Mouse (Mus musculus) heart, postnatal 25 days (tissue): ENCODE measurements around the gene Fam107a. TPM values are rescaled to one million over a fixed set of nuclear protein-coding genes. Genes with fewer than 3 reads are reported as not detected.

Experiments
- DNase-seq: peaks from one replicate; pipeline ENCODE4 v3.0.0; 2022; ENCODE audit warnings: low spot score
- intact Hi-C: fragments of 180-260 bp; cut with DNase I; formaldehyde crosslinking; loops from one replicate; pipeline ENCODE4 v1.15.1; 2025
- total RNA-seq, 2 experiments: library from RNA; stranded (reverse); gene quantifications; 2 replicates each; pipeline ENCODE4 v1.2.3; 2021

Gene Fam107a
- total RNA-seq, result 10 to 100 TPM in 1 of 2 experiments, 1 to 10 TPM in 1; 4.8 to 10.6 TPM

DNA sequence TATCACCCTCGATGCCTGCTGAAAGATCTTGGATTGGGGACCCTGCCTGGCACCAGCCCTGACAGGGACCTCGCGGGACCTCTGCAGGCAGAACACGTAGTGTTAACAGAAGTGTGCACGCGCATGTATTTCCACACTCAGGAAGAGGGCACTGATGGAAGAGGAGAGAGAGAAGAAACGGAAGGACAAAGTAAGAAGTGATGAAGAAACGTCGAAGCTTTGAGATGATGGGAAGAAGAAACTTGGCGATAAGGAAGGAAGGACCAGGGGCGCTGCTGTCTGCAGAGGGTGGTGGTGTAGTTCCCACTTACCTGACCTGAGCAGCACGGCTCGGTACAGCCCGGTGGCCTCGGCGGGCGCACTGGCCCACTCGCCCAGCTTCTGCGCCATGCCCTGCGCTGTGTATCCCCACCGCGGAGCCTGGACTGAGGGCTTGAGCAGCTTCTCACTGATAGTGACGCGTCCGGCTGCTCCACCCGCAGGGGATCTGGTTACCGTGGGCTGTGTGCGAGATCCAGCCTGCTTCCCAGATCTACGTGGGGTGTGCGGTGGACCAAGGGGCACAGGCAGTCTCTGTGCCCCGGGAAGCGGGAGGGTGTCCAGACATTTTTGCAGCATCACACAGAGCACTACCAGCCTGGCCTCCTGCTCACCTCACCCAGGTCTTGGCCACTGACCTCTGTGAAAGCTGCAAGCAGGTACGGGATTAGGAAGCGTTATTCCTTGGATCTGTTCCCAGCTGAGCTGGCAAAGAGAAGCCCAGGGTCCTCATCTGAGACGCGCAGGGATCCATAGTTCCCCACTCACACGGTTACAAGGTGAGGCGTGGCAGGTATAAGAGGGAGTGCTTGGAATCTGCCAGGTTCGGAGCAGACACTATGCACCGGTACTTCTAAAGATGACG is at the start of gene Fam107a:
Gene Fam107a (minus strand): TSS at position 830 of the 904 bp plus-strand sequence.
- no peak for DNase-seq
- intact Hi-C loops, result loop anchor here (10.0 kb wide), 1 partner anchor 223 kb away; the partner anchor contains the start of gene Pxk

DNA sequence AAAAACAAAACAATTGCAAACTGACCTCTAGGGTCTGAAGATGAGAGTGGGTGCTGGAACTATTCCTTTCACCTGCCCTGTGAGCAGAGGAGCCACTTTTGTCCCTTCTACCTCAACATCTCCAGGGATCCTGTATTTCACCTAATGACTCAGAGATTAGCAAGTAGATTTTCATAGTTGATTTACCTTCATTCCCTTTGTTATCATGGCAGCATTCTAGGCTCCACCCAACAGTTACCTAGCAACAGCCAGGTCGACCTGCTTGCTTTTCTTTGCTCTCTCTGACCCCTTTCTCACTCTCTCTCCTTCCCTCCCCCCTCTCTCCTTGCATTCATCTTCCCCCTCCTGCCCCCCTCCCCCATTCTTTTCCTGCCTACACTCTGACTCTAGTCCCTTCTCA is 49.3 kb upstream of the Fam107a start:
- intact Hi-C loops, result no loop called here
- no peak for DNase-seq

DNA sequence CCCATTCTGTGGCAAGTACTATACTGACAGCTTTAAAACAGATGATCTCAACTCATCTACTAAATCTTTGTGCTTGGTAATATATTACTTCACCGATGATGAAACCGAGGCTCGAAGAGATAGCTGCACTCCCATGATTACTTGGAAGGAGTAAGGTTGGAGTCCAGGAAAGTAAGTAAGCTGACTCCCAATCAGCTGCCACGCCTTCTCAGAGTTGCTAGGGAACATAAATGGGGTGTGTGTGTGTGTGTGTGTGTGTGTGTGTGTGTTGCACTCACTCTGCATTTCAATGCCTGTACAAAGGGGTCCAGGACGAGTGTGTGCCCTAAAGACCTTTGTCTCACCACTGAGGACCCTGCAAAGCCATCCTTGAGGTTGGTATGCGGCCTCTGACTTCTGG is 48.0 kb upstream of the Fam107a start:
- intact Hi-C loops, result no loop called here
- no peak for DNase-seq

DNA sequence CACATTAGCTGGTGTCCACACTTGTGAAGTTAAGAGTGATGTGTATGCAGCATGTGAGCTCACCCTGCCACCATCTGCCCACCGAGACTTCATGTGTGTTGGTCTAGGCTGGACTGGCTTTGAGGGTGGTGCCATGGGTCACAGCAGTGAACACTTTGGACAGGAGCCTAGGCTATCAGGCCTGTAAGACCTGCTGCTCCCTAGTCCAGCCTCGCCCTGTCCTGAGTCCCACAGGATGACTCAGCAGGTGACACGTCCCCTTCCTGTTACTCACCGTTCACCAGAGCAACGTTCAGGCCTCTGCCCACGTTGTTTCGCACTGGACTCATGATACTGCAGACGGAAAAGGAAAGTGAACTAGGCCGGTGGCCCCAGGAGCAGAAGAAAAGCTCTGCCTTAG is 39.0 kb upstream of the Fam107a start:
- DNase-seq, result no peak
- intact Hi-C loops, result loop anchor here (5.0 kb wide), 2 partner anchors 100 to 1035 kb away; no protein-coding TSS in a partner anchor

DNA sequence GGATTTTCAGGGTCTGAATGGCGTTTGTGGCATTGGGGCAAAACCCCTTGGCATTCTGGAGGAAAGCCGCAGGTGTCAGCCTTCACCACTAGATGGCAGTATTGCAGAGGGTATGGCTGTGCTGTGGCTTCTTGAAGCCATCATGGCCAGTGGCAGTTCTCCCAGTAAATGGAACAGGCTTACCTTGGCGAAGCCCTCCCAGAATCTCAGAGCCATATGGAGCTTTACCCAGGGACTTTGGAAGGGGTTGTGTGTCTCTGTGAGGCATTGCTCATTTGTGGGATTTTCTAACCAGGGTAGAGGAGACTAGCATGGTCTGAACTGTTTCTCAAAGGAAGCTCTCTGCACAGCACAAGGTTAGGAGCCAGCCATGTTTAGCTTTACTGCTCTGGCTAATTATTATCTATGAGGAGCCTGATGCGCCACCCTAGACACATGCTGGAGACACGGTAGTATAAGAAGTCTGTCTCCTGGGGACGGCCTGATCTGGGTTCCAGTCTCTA is 38.2 kb upstream of the Fam107a start:
- intact Hi-C loops, result loop anchor here (5.0 kb wide), 2 partner anchors 101 to 1036 kb away; no protein-coding TSS in a partner anchor
- DNase-seq, result peak; percentile 11

DNA sequence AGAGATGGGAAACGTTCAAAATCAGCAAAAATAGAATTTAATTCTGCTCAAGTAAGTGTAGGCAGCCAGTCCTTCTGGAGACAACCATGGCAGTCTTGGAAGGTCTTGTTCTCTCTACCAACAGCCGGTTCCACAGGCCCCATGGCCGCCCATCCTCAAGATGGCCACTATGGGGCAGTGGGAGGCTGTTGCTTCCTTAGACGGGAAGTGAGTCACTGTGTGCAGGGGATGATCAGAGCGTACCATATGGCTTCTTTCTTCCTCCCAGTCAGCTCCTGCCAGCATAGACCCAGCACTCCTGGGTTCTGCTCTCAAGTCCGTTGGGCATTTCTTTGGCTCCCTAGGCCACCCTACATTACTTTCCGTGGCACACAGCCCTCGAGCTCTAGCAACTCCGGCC is 31.1 kb upstream of the Fam107a start:
- DNase-seq, result no peak
- intact Hi-C loops, result loop anchor here (5.0 kb wide), 2 partner anchors 107 to 252 kb away; partner anchors contain the start of gene Pxk

DNA sequence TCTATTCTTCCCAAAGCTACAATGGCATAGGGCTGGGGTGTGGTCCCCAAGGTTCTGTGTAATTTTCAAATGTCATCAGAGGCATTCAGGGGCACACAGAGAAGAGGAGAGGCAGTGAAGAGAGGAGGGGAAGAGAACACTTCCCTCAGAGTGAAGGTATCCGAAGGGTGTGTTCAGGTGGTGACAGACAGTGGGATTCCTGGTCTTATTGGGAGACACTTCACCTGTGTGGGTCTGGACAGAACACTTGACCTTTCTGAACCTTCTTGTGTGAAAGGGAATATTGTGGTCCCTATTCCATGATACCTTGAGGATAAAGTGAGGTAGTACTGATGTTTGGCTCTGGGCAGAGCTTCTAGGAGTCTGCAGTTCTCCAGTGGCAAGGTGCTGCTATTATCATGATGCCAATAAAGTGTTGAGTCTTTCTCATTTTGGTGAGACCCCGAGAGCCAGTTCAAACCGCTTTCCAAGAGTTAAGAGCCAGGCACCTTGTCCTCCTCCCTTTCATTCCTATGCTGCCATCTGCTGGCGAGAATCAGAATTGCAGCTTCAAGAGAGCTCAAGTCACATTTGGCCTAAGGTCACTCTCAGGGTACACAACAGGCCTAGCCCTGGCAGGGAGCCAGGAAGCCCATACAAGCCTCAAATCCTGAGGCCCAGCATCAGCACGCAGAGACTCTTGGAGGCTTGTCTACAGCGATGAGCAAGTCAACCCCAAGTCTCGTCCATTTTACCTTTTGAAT is 28.6 kb upstream of the Fam107a start:
- peak; percentile 49 for DNase-seq
- intact Hi-C loops, result loop anchor here (1.0 to 5.0 kb wide), 4 partner anchors 46 to 382 kb away; partner anchors contain the start of gene Pxk

DNA sequence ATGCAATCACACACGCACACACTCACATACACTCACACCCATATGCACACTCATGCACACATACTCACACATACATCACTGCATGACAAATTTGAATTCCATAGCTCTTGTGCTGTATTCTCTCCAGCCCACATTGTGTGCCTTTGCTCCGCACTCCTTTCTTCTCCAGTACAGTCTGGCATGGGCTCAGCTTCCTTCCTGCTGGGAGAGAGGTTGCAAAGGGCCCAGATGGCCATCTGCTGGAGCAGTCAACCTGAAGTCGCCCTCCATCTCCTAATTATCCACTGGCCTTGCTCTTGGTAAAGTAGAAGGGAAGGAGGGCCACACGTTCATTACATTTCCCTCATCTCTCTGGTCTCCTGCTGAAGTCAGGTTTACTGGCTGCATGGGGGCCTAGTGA is 27.7 kb upstream of the Fam107a start:
- intact Hi-C loops, result loop anchor here (5.0 kb wide), 2 partner anchors 103 to 248 kb away; partner anchors contain the start of gene Pxk
- DNase-seq, result no peak

DNA sequence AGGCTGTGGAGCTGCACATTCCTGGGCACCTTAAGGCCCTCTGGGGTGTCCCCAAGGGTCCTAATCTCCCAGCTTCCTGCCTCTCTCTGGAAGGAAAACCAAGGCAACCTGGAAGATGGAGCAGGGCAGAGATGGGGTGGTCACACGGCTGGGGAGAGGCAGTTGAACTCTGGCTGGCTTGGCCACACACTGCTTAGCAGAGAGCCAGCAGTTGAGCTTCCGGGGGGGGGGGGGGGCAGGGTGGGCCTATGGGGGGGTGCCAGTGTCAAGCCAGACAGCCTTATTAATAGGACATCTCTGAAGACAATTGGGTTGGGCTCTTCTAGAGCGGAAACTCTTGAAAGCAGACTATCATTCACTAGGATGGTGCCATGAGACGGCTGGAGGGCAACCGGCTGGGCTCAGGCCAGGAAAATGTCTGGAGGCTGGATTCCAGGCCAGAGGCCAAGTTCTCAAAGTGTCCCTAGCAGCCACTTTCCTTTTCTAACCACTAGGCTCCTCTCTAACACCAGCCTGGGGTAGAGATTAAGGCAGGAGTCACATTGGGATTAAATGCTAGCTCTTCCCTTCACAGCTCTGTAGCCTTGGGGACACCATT is 24.8 kb upstream of the Fam107a start:
- intact Hi-C loops, result loop anchor here (5.0 kb wide), 1 partner anchor 260 kb away; the partner anchor contains the start of gene Rpp14

DNA sequence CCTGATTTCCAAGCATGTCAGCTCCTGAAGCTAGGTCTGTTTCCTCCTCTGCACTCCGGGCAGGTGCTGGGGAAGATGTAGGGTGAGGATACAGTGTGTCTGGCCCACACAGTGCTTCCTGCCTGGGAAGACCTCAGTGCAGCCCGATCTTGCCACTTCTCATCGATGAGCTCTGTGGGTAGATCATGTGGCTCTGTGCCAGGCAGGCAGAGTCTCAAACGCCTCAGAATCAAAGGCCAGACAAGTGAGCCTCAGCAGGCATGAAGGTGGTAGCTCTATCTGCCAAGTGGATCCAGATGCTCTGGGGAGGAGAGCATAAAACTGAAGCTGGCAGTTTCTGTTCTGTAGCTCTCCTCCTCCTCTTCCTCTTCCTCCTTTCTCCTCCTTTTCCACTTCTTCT is 22.4 kb upstream of the Fam107a start:
- intact Hi-C loops, result loop anchor here (5.0 kb wide), 1 partner anchor 258 kb away; the partner anchor contains the start of gene Rpp14

More for the DNA sequence above, 24.8 kb upstream of the Fam107a start:
- DNase-seq, result no peak

DNA sequence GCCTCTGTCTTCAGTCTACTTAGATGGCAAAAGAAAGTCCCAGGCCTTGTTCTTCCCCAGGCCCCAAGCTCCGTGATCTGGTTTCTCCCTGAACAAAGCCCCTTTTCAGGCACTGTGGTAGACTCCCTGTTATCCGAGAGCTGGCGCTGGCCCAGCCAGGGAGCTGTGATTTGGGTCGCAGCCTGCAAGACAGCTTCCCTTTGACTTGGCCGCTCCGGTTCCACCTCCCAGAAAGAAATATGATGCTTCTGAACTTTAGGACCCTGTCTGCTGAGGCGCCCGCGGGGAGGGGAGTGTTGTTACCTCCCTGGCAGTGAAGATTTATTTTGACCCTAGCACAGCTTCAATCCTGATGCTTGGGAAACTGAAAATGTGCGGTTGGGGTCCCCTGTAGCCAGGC is 18.1 kb upstream of the Fam107a start:
- intact Hi-C loops, result no loop called here
- no peak for DNase-seq

More for the DNA sequence above, 22.4 kb upstream of the Fam107a start:
- DNase-seq, result no peak

DNA sequence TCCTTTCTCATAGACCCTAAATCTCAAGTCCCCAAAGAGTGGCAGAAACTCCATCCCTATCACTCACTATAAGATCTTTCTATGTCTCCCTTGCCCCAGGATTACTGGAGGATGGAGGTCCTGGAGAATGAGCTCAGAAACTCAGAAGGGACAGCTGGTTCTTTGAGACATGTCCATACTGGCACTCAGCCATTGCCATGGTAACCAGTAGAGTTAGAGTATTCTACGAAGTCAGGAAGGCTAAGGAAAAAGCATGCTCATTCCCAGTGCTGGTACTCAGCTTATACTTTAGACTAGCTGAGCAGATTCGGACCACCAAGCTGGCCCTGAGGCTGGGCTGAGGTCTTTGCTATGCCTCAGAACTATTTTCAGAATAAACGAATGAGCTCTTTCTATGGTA is 16.7 kb upstream of the Fam107a start:
- no peak for DNase-seq
- intact Hi-C loops, result no loop called here

DNA sequence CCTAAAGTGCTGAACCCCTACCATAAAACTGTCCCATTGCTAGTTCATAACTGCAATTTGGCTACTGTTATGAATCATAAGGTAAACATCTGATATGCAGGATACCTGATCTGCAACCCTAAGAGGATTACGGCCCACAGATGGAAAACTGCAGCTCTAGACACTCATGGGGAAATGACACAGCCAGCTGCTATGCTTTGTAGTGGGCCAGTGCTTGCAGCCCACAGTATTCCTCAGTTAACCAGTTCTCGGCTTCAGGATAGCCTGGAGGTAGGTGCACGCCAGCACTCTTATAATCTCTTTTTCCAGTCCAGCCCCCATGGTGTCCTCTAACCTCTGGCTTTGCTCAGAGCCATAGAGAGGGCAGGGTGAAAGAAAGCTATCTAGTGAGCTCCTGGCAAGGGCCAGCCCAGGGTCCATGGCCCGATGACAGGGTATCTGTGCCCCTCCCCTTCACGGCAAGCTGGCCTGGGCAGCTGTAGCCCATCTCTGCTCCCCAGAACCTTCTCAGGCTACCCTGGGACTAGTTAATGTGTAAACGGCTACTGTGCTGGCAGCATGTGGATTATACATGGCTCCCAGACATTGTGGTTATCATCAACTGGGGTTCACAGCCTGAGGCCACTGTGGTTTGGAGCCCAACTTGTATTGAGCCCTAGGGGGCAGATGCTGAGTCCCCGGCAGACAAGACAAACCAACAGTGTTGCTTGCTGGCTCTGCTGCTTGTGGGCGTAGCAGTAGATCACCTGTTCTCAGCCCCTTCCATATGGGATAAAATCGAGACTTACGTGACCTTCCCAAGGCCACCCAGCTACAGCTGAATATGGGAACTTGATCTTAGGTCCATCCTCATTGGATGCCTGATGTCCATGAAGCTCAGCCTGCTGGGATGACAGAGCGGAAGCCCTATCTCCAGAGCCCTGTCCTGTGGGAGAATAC is 14.8 kb upstream of the Fam107a start:
- intact Hi-C loops, result no loop called here
- no peak for DNase-seq

DNA sequence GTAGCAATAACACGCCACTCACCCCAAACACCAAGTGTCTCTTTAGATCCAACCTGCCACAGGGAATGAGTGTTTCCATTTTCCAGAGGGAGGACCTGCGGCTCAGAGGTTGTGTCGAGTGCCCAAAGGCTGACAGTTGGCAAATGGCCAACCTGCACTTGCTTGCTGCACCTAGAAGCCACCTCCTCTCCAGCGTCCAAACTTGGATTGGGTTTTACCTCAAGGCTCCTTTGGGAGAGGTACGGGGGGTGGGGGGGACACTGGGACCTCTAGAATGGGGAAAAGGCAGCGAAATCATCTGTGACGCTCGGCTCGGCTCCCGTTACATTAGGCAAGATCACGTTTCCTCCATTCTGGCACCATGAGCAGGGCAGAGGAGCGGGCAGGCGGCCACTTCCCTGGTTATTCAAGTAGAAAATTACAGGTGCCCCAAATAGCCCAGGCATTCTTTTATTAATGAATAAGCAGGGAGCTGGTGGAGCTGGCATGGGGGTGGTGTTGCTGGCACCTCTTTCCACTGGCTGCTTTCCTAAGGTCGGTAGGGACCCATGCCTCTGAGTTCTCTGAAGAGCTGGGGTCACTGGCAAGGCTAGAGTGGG is 13.6 kb upstream of the Fam107a start:
- intact Hi-C loops, result no loop called here
- no peak for DNase-seq

DNA sequence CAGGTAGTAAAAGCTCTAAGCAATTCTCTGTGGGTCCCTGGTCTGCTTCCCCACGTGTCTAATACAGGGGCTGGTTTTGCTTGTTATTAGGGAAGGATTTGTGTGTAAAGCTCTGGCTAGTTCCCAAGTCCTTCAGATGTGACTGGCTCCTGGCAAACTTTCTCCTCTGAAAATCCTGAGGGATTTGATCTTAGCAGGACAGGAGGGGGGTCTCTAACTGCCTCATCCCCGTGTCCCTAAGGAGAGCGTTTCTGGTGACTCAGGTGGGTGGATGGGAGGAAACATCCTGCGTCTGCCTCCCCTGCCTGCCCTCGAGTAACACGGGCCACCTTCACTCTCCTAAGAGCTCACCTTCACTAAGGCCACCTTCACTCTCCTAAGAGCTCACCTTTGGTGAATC is 12.6 kb upstream of the Fam107a start:
- intact Hi-C loops, result no loop called here
- no peak for DNase-seq

DNA sequence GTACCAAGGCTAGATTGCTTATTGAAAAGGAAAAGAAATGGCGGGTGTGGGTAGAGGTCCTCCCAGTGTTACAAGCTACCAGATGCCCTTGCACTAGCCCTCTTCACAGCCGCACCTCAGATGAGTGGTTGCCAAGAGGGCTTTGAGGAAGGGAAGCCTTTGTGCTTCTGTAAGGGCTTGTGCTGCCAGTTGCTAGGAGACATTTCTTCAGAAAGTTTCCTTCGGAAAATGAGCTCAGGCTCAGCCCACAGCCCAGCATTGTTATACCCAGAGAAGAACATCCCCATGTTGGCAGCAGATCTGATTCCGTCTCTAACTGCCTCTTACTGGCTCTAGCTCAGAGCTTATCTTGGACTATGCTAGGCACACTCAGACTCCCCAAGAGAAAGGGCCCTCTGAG is 11.7 kb upstream of the Fam107a start:
- no peak for DNase-seq
- intact Hi-C loops, result no loop called here

DNA sequence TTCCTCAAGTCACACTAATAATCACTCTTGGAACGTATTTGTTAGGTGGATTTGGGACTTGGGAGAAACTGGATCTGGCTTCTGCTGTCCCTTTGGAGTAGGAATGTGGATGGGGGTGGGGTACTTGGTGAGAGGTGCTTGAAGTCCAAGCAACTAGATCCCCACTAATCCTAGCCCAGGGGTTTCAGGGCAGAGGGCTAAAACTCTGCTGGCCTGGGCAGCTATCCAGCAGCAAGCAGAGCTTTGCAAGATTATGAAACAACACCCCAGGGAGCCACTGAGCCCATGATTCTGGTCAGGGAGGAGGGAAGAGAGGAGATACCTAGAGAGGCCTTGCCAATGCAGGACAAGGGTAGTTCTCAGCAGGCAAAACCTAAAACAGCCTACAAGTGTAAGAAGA is 9.5 kb upstream of the Fam107a start:
- intact Hi-C loops, result no loop called here
- DNase-seq, result no peak

DNA sequence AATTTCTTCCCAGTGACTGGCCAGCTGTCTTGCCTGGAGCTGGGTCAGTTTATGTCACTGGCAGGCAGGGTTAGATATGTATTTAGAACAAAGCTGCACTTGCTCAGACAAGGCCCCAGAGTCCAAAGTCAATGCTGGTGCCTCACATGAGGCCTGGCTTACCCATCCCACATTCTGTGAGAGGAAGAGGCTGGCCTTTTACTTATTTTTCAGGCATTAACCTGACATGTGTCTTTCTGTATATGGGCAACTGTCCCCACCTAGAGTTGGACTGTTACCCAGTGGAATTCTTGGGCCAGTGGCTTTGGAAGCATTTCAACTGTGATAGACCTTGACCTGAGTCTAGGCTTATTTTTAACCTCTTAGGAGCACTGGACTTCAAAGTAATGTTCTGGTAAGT is 9.1 kb upstream of the Fam107a start:
- no peak for DNase-seq
- intact Hi-C loops, result no loop called here
